Mouse (Mus musculus) embryo, embryonic 10.5 days (tissue): ENCODE data around the gene Dnajc30.

Experiments used
- DNase-seq: peaks from one replicate; pipeline ENCODE4 v3.0.0-alpha.2; 2015; ENCODE audit warnings: low spot score

Gene Dnajc30

DNA sequence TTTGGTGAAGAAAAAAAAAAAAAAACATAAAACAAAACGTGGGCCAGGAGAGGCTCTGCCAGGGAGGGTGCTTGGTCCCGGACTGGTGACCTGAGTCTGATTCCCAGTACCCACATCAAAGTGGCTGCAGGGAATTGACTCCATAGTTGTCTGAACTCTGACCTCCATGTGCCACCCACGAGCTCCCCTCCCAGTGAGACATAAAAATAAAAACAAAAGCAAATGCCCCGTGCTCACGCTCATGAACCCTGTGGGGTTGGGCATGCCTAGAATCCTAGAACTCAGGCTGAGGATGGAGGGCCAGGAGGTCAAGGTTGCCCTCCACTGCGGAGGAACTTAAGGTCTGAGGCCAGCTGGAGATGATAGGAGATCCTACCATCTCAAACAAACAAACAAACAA lies 45.0 kb downstream of the Dnajc30 start:
- no peak for DNase-seq

DNA sequence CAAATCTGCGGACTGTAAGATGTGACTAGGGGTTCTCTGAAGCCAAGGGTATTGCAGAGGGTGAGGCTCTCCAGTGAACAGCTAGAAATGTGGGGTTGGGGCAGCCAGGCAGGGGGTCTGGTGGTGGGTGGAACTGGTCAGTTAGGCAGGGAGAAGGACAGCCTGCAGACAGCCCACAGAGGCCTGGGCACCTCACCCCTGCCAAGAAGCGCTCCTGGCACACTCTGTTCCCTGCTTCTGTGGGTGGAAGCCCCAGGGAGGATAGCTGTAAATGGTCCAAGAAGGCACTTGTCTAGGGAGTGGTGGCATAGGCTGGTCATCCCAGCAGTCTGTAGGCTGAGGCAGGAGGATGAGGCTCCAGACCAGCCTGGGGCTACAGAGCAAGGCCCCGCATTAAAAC lies 45.4 kb downstream of the Dnajc30 start:
- DNase-seq, result no peak

GRCm38 (mm10) chr5:135109976-135110375 lies 46.0 kb downstream of the Dnajc30 start:
- no peak for DNase-seq

DNA sequence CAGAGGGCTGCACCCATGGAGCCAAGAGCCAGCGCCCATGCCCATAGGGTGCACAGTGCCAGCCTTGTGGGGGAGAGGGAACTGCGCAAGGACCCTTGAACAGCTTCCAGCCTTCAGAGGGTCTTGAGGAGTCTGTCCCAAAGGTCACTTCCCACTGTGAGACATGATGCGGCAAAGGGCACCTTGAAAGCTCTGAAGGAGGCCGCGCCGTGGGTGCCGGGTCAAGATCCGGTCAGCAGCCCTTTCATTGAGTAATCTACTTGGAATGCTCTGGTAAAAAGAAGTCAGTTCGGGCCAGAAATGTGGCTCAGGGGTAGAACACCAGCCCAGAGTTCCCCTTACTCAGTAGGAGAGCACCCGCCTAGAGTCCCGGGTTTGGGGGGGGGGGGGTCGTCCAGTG lies 49.8 kb downstream of the Dnajc30 start:
- DNase-seq, result no peak

DNA sequence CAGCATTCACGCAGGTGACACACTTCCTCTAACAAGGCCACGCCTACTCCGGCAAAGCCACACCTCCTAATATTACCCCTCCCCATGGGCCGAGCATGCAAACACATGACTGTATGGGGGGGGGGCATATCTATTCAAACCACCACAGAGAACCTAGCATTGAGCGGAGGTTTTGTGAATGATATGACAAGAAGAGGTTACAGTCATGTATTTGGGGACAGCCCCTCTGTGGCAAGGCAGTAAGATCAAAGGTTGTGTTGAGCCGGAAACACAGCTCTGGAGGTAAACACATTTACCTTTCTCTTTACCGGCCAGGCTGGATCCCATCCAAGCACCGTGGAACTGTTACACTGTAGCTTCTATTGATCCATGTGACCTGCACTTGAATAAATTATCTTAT lies 51.2 kb downstream of the Dnajc30 start:
- DNase-seq, result no peak
